Mouse (Mus musculus) liver, embryonic 14.5 days (tissue): ENCODE measurements around the gene Pkd1l3. TPM values are rescaled to one million over a fixed set of nuclear protein-coding genes. Genes with fewer than 3 reads are reported as not detected.

Experiments
- ATAC-seq: fragments of 200-750 bp; cut with Nextera tagmentation; 2 replicates; pipeline ENCODE4 v1.8.0; 2017; ENCODE audit warnings: moderate number of reproducible peaks, mild to moderate bottlenecking, moderate library complexity; ENCODE audit not compliant: insufficient read depth
- DNase-seq, 3 experiments: peaks; one replicate each; pipeline ENCODE4 v3.0.0-alpha.2; 2012 to 2013; ENCODE audit warnings: low read depth in 3 of 3, low spot score in 3 of 3
- H3K27ac ChIP-seq: fragments of 300-500 bp; sonication (generic); 2 replicates; pipeline ENCODE4 v1.5.1; 2014; ENCODE audit warnings: moderate library complexity, mild to moderate bottlenecking, control low read depth, inconsistent platforms
- H3K27me3 ChIP-seq: fragments of 300-500 bp; sonication (generic); 2 replicates; pipeline ENCODE4 v1.6.1; 2014; ENCODE audit warnings: mild to moderate bottlenecking, low read length, moderate library complexity; ENCODE audit not compliant: control insufficient read depth, insufficient read depth
- H3K36me3 ChIP-seq: fragments of 300-500 bp; sonication (generic); replicated peaks from 2 replicates; pipeline ENCODE4 v1.6.1; 2014; ENCODE audit warnings: low read depth; ENCODE audit not compliant: control insufficient read depth, insufficient read depth
- H3K4me1 ChIP-seq, 2 experiments: fragments of 200-500 bp in 1 of 2; fragments of 300-500 bp in 1 of 2; sonication (generic) in 1 of 2; replicated peaks; 2 replicates each; pipeline ENCODE4 v1.6.1; 2012 to 2014; ENCODE audit warnings: antibody characterized with exemption in 1 of 2, inconsistent platforms in 1 of 2, low read length in 1 of 2; ENCODE audit not compliant: control insufficient read depth in 2 of 2, insufficient read depth in 2 of 2
- H3K4me2 ChIP-seq: fragments of 300-500 bp; sonication (generic); 2 replicates; pipeline ENCODE4 v1.6.1; 2014; ENCODE audit warnings: low read depth, mild to moderate bottlenecking, control low read depth, moderate library complexity
- H3K4me3 ChIP-seq, 2 experiments: fragments of 200-500 bp in 1 of 2; fragments of 300-500 bp in 1 of 2; sonication (generic) in 1 of 2; 2 replicates each; pipeline ENCODE4 v1.5.1; 2012 to 2014; ENCODE audit warnings: low read depth in 2 of 2, low read length in 2 of 2, mild to moderate bottlenecking in 2 of 2, control low read depth in 1 of 2, inconsistent platforms in 1 of 2, moderate library complexity in 1 of 2; ENCODE audit not compliant: insufficient read depth in 1 of 2
- H3K9ac ChIP-seq: fragments of 300-500 bp; sonication (generic); replicated peaks from 2 replicates; pipeline ENCODE4 v1.6.1; 2014; ENCODE audit warnings: mild to moderate bottlenecking, control low read depth, moderate library complexity
- H3K9me3 ChIP-seq: fragments of 300-500 bp; sonication (generic); 2 replicates; pipeline ENCODE4 v1.6.1; 2016; ENCODE audit warnings: low read length, mixed read lengths; ENCODE audit not compliant: control insufficient read depth
- CTCF ChIP-seq: IDR thresholded peaks from 2 replicates; pipeline ENCODE4 v1.5.1; 2016; ENCODE audit warnings: antibody characterized with exemption, low read depth, control low read depth
- EP300 ChIP-seq: IDR thresholded peaks from 2 replicates; pipeline ENCODE4 v1.6.1; 2016; ENCODE audit warnings: antibody characterized with exemption, low read depth
- WGBS: fragments of 180-500 bp; shearing (Covaris S2); extraction: QIAGEN DNeasy Blood & Tissue Kit; methylation state at CpG from one replicate; pipeline ENCODE4 v1.1.7; 2014; ENCODE audit not compliant: insufficient replicate concordance; 5-methylcytosine and 5-hydroxymethylcytosine counted together
- polyA plus RNA-seq, 2 experiments: library from polyadenylated mRNA; depleted of rRNA in 1 of 2; stranded (reverse) in 1 of 2; unstranded in 1 of 2; fragments of >200 nt; fragmentation: Nextera tagmentation in 1 of 2; extraction: Ambion mirVana in 1 of 2; gene quantifications; 2 replicates each; pipeline versions ENCODE4 v1.2.1 to v1.2.3; 2012 to 2014

Gene Pkd1l3
- polyA plus RNA-seq, 2 experiments: 0.37 to 0.76 TPM

DNA sequence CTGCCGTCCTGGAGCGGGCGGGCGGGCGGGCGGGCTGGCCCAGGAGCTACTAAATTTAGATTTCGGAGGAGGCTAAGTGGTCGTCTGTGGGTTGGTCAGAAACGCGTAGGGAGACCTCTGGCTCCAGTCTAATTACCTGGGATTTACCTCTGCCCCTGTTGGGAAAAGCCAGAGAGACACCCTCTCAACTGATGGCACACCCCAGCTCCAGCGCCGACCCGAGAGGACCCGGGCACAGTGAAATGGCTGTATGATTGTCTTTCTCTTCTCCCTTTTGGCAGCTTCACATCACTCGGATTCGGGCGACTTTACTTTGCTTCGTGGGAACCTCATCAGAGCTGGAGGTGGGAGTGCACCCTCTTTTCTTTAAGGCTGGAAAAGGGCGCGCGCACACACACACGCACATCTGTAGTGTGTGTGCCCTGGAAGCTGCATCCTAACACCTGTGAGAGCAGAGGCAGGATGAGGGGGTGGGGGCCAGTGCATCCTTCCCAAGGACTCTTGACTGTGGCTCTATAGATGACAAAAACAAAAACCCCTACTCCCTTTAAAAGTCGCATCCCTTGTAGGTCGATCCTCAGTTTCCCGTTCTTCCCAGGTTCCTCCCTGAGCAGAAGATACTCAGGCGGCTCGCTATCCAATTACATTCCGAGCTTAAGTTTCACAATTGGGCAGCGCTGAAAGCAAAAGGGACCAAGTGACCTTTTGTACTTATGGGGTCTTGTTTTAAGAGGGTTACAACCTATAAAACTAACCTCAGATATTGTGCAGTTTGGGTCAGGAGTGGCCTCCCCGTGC lies 92.0 kb downstream of the Pkd1l3 start:
- Histone ChIP-seq H3K27me3 (peaks cover 2% of the 10 kb centered on the region), H3K4me1 (peaks cover 12 to 18% of the 10 kb centered on the region in 2 experiments), H3K4me3 (peak overlapping the region; percentile 64 to 99), H3K36me3 (peaks cover 16% of the 10 kb centered on the region), H3K9ac (peak overlapping the region; percentile 99), H3K9me3 (no peaks in the 10 kb centered on the region), H3K27ac (peak overlapping the region; percentile 81), H3K4me2 (peak overlapping the region; percentile 92)
- peak; percentile 20 for ATAC-seq
- TF ChIP-seq CTCF (peak; percentile 11; the same call in 1 of the 2 replicates), EP300 (no peak)
- DNase-seq: no peak
- 3% methylated on average over 30 of the region's 30 CpGs for WGBS

- 32% methylated on average over 2 of the region's 2 CpGs for WGBS
- Histone ChIP-seq H3K9ac (no peak overlapping the region; the same call in 1 of the 2 replicates), H3K27me3 (peaks cover 2% of the 10 kb centered on the region), H3K4me1 (peaks cover 12 to 18% of the 10 kb centered on the region in 2 experiments), H3K36me3 (peaks cover 17% of the 10 kb centered on the region), H3K4me2 (peak overlapping the region; percentile 92), H3K27ac (no peak overlapping the region), H3K4me3 (peak overlapping the region; percentile 64 to 99; a peak in 3 of 4 replicates), H3K9me3 (no peaks in the 10 kb centered on the region)
- DNase-seq (peak; percentile 61 to 71 (median 62)), ATAC-seq (0 out of 2 replicates have a peak, but pooled peaks have one; percentile 19)
- TF ChIP-seq EP300 (no peak), CTCF (peak; percentile 96)
These were observed 92.5 kb downstream of the Pkd1l3 start for GRCm38 (mm10) chr8:109706874-109707237.

- WGBS: 66% methylated on average over 4 of the region's 4 CpGs
- Histone ChIP-seq H3K27ac (no peak overlapping the region), H3K9me3 (no peaks in the 10 kb centered on the region), H3K4me3 (no peak overlapping the region), H3K27me3 (peaks cover 2% of the 10 kb centered on the region), H3K36me3 (peaks cover 22% of the 10 kb centered on the region), H3K4me1 (peaks cover 12 to 18% of the 10 kb centered on the region in 2 experiments), H3K4me2 (no peak overlapping the region), H3K9ac (no peak overlapping the region)
- ATAC-seq: no peak
- TF ChIP-seq EP300 (no peak), CTCF (no peak)
- no peak for DNase-seq
These were observed 93.6 kb downstream of the Pkd1l3 start for GRCm38 (mm10) chr8:109707921-109708320.

DNA sequence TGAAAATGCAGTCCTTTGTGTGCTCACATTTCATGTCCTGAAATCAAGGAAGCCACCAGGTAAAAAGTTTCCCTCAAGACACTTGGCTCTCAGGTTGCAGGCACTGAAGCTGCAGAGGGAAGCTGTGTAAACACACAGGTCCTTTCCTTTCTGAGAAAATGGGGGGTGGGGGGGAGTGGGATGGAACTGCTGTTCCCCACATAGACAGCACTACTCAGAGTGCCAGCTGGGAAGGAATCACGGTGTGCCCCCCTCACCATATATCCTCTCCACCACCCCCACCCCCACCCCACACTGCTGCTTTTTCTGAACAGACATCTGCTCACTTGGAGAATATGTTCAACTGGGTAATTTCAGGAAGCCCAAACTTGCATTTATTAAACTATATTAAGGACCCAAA lies 98.2 kb downstream of the Pkd1l3 start:
- H3K27me3 ChIP-seq: no peaks in the 10 kb centered on the region
- no peak overlapping the region for H3K4me2 ChIP-seq
- no peaks in the 10 kb centered on the region for H3K9me3 ChIP-seq
- peaks cover 30% of the 10 kb centered on the region for H3K36me3 ChIP-seq
- H3K27ac ChIP-seq: no peak overlapping the region
- TF ChIP-seq EP300: no peak
- TF ChIP-seq CTCF: no peak
- 70% methylated on average over 1 of the region's 1 CpGs for WGBS
- H3K9ac ChIP-seq: no peak overlapping the region
- H3K4me1 ChIP-seq: no peaks in the 10 kb centered on the region; a peak in 1 of 4 replicates
- DNase-seq (no peak), ATAC-seq (no peak)
- H3K4me3 ChIP-seq: no peak overlapping the region

DNA sequence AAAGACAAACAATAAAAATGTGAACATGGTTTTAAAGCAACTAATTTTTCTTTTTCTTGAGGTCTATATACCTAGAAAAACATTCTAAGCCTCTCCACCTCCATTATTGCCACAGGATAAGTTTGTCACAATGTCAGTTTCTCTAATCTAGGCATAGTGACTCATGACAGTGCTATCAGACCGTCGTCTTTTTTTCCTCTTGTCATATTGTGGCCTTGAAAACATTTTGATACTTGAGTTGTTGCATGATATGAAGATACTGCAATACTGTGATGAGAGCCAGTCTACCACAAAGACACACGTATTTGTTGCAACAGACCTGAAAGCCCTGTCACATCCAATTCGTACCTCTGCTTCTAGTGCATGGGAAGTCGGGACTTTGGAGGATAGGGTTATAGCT lies 100.6 kb downstream of the Pkd1l3 start:
- no peak for ATAC-seq
- peaks cover 30% of the 10 kb centered on the region for H3K36me3 ChIP-seq
- DNase-seq: no peak

More for the DNA sequence above, 100.6 kb downstream of the Pkd1l3 start:
- no peak overlapping the region for H3K27ac ChIP-seq
- H3K4me2 ChIP-seq: no peak overlapping the region
- no peak overlapping the region for H3K4me3 ChIP-seq
- 74% methylated on average over 5 of the region's 5 CpGs for WGBS
- no peaks in the 10 kb centered on the region for H3K9me3 ChIP-seq
- H3K4me1 ChIP-seq: no peaks in the 10 kb centered on the region
- TF ChIP-seq CTCF (no peak), EP300 (no peak)
- no peak overlapping the region for H3K9ac ChIP-seq
- H3K27me3 ChIP-seq: no peaks in the 10 kb centered on the region

Other genes with a start within 250 kb of the Pkd1l3 start
- gene Pmfbp1, start 120.5 kb upstream of the Pkd1l3 start, polyA plus RNA-seq (2012; rRNA removed): not detected in 2 replicates
- not detected in 2 replicates for gene Pmfbp1, start 120.5 kb upstream of the Pkd1l3 start, polyA plus RNA-seq (2014; fragmentation: Nextera tagmentation; extraction: Ambion mirVana)
- gene Dhx38, start 48.7 kb upstream of the Pkd1l3 start, polyA plus RNA-seq (2012; rRNA removed): 7.9 and 8.6 TPM in 2 replicates
- gene Dhx38, start 48.7 kb upstream of the Pkd1l3 start, polyA plus RNA-seq (2014; fragmentation: Nextera tagmentation; extraction: Ambion mirVana): 8.2 TPM in 2 replicates
- 2.2 TPM in 2 replicates for gene Txnl4b, start 48.6 kb upstream of the Pkd1l3 start, polyA plus RNA-seq (2012; rRNA removed)
- gene Txnl4b, start 48.6 kb upstream of the Pkd1l3 start, polyA plus RNA-seq (2014; fragmentation: Nextera tagmentation; extraction: Ambion mirVana): 10.0 and 12.8 TPM in 2 replicates
- 21.8 and 31.9 TPM in 2 replicates for gene Hp, start 35.3 kb upstream of the Pkd1l3 start, polyA plus RNA-seq (2012; rRNA removed)
- 27.8 and 50.8 TPM in 2 replicates for gene Hp, start 35.3 kb upstream of the Pkd1l3 start, polyA plus RNA-seq (2014; fragmentation: Nextera tagmentation; extraction: Ambion mirVana)
- 12.5 and 14.8 TPM in 2 replicates for gene Dhodh, start 5.8 kb upstream of the Pkd1l3 start, polyA plus RNA-seq (2012; rRNA removed)
- 15.3 and 19.0 TPM in 2 replicates for gene Dhodh, start 5.8 kb upstream of the Pkd1l3 start, polyA plus RNA-seq (2014; fragmentation: Nextera tagmentation; extraction: Ambion mirVana)
- 14.4 and 19.5 TPM in 2 replicates for gene Ist1, start 78.7 kb downstream of the Pkd1l3 start, polyA plus RNA-seq (2012; rRNA removed)
- 31.1 and 32.6 TPM in 2 replicates for gene Ist1, start 78.7 kb downstream of the Pkd1l3 start, polyA plus RNA-seq (2014; fragmentation: Nextera tagmentation; extraction: Ambion mirVana)
- gene Zfp821, start 91.0 kb downstream of the Pkd1l3 start, polyA plus RNA-seq (2012; rRNA removed): 3.2 and 4.8 TPM in 2 replicates
- 5.0 and 5.4 TPM in 2 replicates for gene Zfp821, start 91.0 kb downstream of the Pkd1l3 start, polyA plus RNA-seq (2014; fragmentation: Nextera tagmentation; extraction: Ambion mirVana)
- 2.2 and 2.5 TPM in 2 replicates for gene Atxn1l, start 123.2 kb downstream of the Pkd1l3 start, polyA plus RNA-seq (2012; rRNA removed)
- 2.0 and 2.1 TPM in 2 replicates for gene Atxn1l, start 123.2 kb downstream of the Pkd1l3 start, polyA plus RNA-seq (2014; fragmentation: Nextera tagmentation; extraction: Ambion mirVana)
- 12.5 and 13.8 TPM in 2 replicates for gene Ap1g1, start 164.0 kb downstream of the Pkd1l3 start, polyA plus RNA-seq (2012; rRNA removed)
- gene Ap1g1, start 164.0 kb downstream of the Pkd1l3 start, polyA plus RNA-seq (2014; fragmentation: Nextera tagmentation; extraction: Ambion mirVana): 10.0 and 12.1 TPM in 2 replicates